Mouse (Mus musculus): ENCODE results near the gene Cap2.

DNA sequence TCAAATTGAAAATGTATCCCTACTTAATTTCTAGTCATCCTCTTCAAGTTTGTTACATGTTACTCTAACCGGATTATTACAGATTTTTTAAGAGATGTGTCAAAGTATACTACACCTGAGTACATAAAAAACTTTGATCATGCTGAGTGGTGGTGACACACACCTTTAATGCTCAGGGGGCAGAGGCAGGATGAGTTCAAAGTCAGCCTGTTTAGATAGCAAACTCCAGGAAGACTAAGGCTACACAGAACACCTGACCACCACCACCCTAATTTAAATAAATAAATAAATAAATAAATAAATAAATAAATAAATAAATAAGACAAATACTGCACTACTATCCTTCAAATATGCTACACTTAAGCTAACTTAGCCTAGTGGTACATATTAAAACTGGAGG, 194.3 kb downstream of the Cap2 start:
- TF ChIP-seq CTCF (IDR thresholded peaks at IDR 0.05; ENCODE audit: extremely low read depth, insufficient read length, insufficient replicate concordance, low read depth, low read length) (no peak), POLR2A (IDR thresholded peaks at IDR 0.05; ENCODE audit: low read depth, low read length) (no peak)

All from small intestine, adult 2 months (tissue).